Mouse (Mus musculus) c-Kit-negative CD71-positive TER-119-positive erythroid progenitor cells, embryonic 14.5 days (primary cell): ENCODE measurements around the gene Mcu.

Source experiments
- DNase-seq: peaks from one replicate; pipeline ENCODE4 v3.0.0-alpha.2; 2013; ENCODE audit warnings: low read depth, low spot score

Gene Mcu

DNA sequence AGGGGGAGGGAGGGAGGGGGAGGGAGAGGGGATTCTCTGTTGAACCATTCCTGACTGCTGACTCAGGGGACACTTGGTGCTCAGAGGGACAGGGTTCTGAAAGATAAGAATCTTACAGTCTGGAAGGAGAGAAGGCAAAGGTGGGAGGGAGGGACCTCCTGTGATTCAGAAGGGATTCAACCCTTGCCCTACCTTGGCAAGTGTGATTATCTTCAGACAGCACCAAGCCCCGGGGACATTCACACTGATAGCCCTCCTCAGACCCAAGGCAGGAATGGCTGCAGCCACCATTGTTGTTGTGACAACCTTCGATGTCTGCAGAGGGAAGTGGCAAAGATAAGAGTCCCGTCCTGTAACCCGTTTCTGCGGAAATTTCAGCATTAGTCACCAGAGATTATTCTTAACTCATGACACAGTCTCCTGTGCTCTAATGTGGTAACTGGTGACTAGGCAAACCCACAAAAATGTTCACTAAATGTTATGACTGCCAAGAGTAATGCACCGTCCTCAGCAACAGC is 185.7 kb downstream of the Mcu start:
- DNase-seq, result no peak

DNA sequence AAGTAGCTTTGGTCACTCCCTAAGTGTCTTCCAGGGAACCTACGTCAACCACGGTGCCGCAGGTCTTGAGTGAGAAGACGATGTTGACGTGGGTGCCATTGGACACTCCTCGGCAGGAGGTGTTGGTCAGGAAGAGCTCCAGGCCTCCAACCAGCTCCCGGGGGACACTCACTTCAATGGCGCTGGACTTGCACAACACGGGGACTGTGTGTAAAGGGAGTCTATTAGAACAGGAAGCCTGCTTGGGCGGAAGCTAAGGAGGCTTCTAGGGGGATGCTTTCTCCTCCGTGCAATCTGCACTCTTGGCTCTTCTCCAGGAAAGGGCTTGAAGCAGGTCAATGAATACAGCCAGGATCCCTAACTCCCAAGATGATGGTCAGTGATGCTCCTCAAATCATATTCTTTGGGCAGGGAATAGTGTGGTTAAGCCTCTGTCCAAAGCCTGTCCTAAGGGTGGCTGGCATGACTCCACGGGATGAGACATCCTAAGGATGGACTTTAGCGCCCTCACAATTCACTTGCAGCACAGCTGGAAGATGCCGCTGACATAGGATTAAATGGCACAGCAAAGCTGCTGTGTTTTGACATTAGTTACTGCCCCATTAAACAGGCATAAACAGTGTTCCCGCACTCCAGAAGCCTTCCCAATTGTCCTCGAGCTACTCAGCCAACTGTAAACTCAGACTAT is 186.9 kb downstream of the Mcu start:
- DNase-seq, result no peak

DNA sequence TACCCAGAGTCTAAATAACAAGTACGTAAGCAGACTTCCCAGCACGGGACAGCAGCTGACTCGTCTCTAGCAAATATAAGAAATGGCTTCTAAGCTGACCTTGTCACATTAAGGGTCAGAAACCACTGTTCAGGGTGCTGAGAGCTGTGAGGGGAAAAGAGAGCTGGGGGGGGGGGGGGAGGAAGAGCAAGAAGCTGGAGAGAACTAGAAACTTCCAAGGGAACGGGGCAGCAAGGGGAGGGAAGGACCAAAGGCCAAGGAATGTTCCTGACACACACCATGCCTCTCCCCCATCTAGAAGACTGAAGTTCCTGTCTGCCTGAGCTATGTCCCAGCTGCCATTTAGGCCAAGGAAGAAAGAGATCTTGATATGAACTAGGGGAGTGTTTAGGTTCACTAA is 190.1 kb downstream of the Mcu start:
- DNase-seq, result no peak

DNA sequence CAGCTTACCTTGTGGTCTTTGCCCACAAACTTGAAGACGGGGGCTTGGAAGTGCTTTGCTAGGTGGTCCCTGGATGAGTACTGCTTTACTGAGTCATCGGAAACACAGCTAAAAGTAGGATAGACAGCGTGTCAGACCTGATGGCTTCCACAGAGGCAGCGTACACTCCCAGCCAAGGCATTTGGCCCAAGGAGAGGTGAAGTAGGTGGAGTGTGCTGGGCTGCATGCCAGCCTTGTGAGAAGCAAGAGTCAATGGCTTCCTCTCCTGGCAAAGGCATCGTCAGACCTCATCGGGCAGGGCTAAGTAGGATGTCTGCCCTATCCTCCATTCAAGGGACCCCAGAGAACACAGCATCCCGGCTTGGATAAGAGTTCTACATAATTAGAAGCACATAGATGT is 191.1 kb downstream of the Mcu start:
- DNase-seq, result no peak

DNA sequence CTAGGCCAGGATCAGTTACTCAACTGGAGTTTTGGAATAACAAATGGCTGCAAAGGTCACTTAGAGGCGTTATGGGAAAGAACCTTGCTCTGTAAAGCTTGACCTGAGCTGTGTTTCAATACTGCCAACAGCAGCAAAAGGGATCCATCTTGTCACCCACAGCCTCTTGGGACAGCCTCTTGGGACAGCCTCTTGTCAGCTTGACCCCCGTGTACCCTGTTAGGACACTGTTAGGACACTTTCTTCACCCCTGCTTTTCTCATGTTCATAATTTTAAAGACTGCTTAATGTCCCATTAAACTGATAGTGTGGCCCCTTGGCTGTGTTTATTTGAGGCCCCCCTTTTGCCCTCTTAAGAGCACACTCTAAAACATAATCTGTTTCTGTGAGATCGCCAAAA is 192.0 kb downstream of the Mcu start:
- no peak for DNase-seq

DNA sequence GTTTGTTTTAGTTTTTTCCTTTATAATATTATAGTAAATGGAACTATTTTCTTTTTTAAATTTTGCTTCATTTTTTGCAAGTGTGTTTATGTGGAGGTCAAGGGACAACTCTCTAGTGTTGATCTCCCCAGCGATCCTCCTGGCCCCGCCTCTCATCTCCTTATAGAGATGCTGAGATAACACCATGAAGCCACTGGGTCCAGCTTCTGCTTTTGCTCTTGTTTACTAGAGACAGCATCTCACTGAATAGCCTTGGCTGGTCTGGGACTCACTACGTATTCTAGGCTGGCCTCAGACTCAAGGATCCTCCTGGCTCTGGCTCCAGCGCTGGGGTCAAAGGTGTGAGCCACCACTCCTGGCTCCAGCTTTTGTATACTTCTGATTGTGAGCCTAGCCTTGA is 197.0 kb downstream of the Mcu start:
- no peak for DNase-seq

DNA sequence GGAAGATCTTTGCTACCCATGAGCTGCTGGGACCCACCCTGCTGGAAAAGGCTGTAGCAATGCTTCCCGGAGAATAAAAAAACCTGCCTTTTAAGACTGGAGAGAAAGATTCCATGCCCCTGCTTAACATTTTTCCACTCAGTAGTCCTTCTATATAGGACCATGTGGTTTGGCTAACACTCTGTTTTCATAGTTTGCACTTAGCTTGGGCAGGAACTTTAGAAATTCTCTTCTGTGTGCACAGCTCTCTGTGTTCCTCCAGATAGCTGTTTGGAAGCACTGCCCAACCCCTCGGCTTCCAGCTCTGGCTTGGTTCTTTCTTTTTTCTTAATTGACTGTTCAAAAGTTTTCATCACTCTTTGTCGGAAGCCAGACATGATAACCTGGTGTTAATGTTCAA is 199.9 kb downstream of the Mcu start:
- DNase-seq, result no peak

DNA sequence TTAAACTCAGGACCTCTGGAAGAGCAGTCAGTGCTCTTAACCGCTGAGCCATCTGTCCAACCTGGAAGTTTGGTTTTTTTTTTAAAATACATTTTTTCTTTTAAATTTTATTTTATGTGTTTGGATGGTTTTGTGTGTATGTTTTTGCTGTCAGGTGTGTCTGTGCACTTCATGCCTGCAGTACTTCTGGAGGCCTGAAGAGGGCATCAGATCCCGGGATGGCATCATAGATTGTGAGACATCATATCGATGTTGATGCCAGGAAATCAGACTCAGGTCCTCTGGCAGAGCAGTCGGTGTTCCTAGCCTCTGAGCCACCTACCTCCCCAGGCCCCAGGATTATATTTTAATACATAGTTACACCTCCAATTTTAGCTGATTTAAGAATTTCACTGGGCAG is 202.8 kb downstream of the Mcu start:
- DNase-seq, result no peak

DNA sequence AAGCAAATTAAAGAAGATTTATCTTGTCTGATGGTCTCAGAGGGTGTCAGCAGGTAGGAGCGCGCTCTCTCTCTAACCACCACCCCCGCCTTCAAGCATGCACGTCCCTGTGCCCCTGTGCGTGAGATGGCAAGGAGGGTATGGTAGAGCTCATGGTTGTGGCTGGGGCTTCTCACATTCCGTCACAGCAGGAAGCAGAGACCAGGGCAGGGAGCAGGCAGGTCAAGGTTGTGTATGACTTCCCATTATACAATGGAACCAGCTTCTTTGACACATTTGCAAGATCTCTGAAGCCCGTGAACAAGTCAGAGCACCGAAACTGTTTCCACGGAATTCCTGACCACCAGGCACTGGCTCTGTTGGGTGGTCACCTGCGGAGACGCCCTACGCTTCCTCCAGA is 206.2 kb downstream of the Mcu start:
- DNase-seq, result no peak

DNA sequence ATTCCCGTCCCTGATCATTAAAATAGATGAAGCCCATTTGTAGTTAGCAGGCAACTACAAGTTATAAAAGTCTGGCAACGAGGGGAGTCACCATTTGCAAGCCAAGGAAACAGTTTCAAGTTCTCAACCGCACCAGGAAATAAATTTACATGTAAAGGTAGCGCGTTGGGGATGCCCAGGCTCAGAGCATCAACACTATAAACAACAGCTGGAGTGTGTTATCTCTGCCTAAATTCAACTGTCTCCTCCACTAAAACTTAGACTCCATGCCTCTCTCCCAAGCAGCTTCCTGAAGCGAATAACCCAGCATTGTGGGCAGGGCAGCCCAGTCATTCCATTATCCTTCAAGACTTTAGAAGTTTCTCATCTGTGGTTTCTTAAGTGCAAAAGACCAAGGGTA is 208.0 kb downstream of the Mcu start:
- no peak for DNase-seq

DNA sequence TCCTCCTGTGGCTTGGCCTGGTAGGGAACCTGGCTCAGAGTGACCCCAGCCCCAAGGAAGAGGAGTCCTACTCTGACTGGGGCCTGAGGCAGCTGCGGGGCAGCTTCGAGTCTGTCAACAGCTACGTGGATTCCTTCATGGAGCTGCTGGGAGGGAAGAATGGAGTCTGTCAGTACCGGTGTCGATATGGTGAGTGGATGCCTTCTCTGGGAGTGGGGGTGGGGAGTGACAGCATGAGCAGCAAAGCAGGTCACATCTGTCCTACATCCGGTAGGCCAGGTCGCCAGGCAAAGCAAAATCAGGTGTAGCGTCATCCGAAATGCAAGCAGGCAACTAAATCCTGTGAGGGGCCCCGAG is 212.7 kb downstream of the Mcu start:
- no peak for DNase-seq

DNA sequence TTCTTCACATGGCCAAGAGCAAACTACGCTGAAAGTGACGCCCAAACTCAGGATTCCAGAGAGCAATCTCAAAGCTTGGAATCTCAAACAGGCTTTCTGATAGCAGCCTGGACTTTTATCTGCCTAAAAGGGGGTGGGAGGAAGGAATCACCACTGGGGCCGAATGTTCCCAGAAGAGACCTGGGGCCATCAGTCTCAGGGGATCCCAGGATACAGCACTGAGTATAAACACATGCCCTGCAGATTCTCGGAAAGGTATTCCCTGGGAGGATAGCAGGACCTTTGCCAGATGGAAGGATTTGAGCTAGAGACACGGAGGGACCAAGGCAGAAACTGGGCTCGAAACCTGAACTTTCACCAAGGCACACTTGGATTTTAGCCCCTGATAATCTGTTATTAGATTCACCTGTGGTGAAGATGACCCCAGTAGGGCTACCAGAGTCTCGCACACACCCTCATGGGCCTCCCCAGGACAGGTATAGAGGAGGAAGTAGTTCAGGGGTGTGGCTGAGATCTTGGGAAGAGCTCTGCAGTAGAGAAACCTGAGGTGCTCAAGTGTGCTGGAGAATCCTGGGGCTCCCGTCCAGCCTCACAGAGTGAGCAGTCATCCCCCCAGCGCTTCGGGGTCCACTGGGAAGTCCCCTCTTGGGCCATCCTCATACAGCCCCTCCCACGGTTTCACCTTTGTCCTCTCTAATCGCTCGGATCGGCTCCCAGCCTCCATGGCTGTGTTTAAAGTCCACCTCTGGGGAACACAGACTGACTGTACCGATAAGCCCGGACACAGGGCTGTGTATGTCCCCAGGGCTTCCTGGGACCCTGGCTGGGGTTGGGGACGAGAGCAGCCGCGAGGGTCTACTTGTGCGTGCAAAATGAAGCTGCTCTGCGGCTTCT is 213.3 kb downstream of the Mcu start, which contains the start of gene Pla2g12b:
Pla2g12b (plus strand) TSS at position 762 of the 894 bp plus-strand sequence.
- DNase-seq, result no peak
